Mouse (Mus musculus) forebrain, embryonic 16.5 days (tissue): ENCODE measurements around the gene Slc35c2. TPM values are rescaled to one million over a fixed set of nuclear protein-coding genes. Genes with fewer than 3 reads are reported as not detected.

Source experiments
- polyA plus RNA-seq: library from polyadenylated mRNA; unstranded; fragments of >200 nt; fragmentation: Nextera tagmentation; extraction: Ambion mirVana; gene quantifications from 2 replicates; pipeline ENCODE4 v1.2.1, GENCODE M21; 2015

Slc35c2 gene
- polyA plus RNA-seq, 1 experiment from 2014 or later, result 62.4 TPM

Other genes starting within 250 kb of the Slc35c2 start
- gene Cd40, start 232.2 kb downstream of the Slc35c2 start, polyA plus RNA-seq, result 5.0 and 6.2 TPM in 2 replicates
- gene 1700025C18Rik, start 197.1 kb downstream of the Slc35c2 start, polyA plus RNA-seq, result not detected in 2 replicates
- 3.7 and 5.6 TPM in 2 replicates for gene Cdh22, start 53.0 kb downstream of the Slc35c2 start, polyA plus RNA-seq
- gene Elmo2, start 38.6 kb upstream of the Slc35c2 start, polyA plus RNA-seq, result 107 and 115 TPM in 2 replicates
- gene Zfp663, start 80.9 kb upstream of the Slc35c2 start, polyA plus RNA-seq, result 6.3 and 6.6 TPM in 2 replicates
- gene Zfp334, start 100.4 kb upstream of the Slc35c2 start, polyA plus RNA-seq, result 12.3 and 13.4 TPM in 2 replicates
- gene Ocstamp, start 112.5 kb upstream of the Slc35c2 start, polyA plus RNA-seq, result not detected in 2 replicates
- 6.5 and 9.7 TPM in 2 replicates for gene Slc13a3, start 185.4 kb upstream of the Slc35c2 start, polyA plus RNA-seq
- gene Trp53rka, start 205.5 kb upstream of the Slc35c2 start, polyA plus RNA-seq, result 44.7 and 44.8 TPM in 2 replicates
- gene Slc2a10, start 215.9 kb upstream of the Slc35c2 start, polyA plus RNA-seq, result 2.5 and 2.8 TPM in 2 replicates